Mouse (Mus musculus) heart, adult 2 months (tissue): ENCODE results near the gene Cnksr3.

Source experiments
- CTCF ChIP-seq: fragments of 200-600 bp; IDR thresholded peaks from 2 replicates; pipeline ENCODE4 v1.8.1; 2022; ENCODE audit warnings: antibody characterized with exemption, mild to moderate bottlenecking, moderate library complexity
- EP300 ChIP-seq: fragments of 200-500 bp; IDR thresholded peaks from 2 replicates; pipeline ENCODE4 v1.6.1; 2011; ENCODE audit warnings: low read depth, low read length, control low read depth; ENCODE audit not compliant: insufficient read depth
- POLR2A ChIP-seq: fragments of 200-500 bp; IDR thresholded peaks from 2 replicates; pipeline ENCODE4 v1.6.1; 2011; ENCODE audit warnings: mild to moderate bottlenecking, low read depth, low read length, control low read depth; ENCODE audit not compliant: insufficient read depth

DNA sequence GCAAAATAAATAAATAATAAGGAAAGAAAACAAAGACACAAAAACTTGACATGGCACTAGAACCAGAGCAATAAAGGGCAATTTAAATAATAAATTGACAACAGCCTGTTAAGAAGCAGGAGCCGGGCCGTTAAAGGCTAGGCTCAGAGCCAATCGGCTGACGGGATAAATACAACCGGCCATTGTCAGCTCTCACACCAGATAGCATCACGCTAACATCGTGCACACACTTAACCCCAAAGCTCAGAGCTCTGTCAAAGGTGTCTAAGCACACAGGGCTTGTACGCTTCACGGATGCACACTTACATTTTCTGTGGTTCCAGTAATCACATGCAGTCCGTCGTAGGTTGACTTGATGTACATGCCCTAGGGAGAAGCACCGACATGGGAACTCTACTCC is 74.0 kb downstream of the Cnksr3 start:
- no peak for TF ChIP-seq CTCF
- no peak for TF ChIP-seq POLR2A
- no peak for TF ChIP-seq EP300
